Comparison of ENCODE assay signal across 11 mouse cellular contexts in genomic region chr17:45169257-45169994, GRCm38 (mm10).
DNase-seq lines count a peak whose midpoint lies in the region; ATAC-seq and TF ChIP-seq lines count a peak whose summit lies in the region.
"Had no signal": no experiment of that assay in that cellular context is flagged by ENCODE, and none has a peak within 500 bp of the region (broad histone marks: within the 10 kb centered on the region; RNA-seq: fewer than 3 reads in every experiment).

No protein-coding gene starts in this region.

- H3K9me3 ChIP-seq in embryonic facial prominence, embryonic 10.5 days = no peaks in the 10 kb centered on the region
- H3K9me3 ChIP-seq in forebrain, postnatal 0 days (ENCODE audit: low read length) = no peaks in the 10 kb centered on the region
- no peaks in the 10 kb centered on the region for H3K9me3 ChIP-seq in neural tube, embryonic 15.5 days (replicated peaks)
- H3K9me3 ChIP-seq in liver, embryonic 11.5 days (ENCODE audit: control insufficient read depth, low read length) = no peaks in the 10 kb centered on the region

- H3K36me3 ChIP-seq in embryonic facial prominence, embryonic 10.5 days (replicated peaks) = no peaks in the 10 kb centered on the region
- no peaks in the 10 kb centered on the region for H3K36me3 ChIP-seq in forebrain, postnatal 0 days (ENCODE audit: insufficient read depth)
- H3K36me3 ChIP-seq in neural tube, embryonic 15.5 days = no peaks in the 10 kb centered on the region
- no peaks in the 10 kb centered on the region for H3K36me3 ChIP-seq in liver, embryonic 11.5 days (ENCODE audit: control insufficient read depth, insufficient read depth, low read length)

- no peak overlapping the region for H3K4me2 ChIP-seq in forebrain, postnatal 0 days (ENCODE audit: low read depth)
- H3K4me2 ChIP-seq in neural tube, embryonic 15.5 days = no peak overlapping the region
- H3K4me2 ChIP-seq in liver, embryonic 11.5 days = no peak overlapping the region

- no peak overlapping the region for H3K27ac ChIP-seq in embryonic facial prominence, embryonic 10.5 days (replicated peaks)
- H3K27ac ChIP-seq in forebrain, postnatal 0 days (ENCODE audit: low read depth, low read length) = peak overlapping the region; percentile 62
- H3K27ac ChIP-seq in neural tube, embryonic 15.5 days (replicated peaks) = 0 out of 2 replicates have a peak overlapping the region, but pooled peaks have one; percentile 9
- H3K27ac ChIP-seq in liver, embryonic 11.5 days (ENCODE audit: low read depth, low read length) = no peak overlapping the region
- H3K27ac ChIP-seq: heart, adult 2 months; kidney, postnatal 0 days had no signal

- no peak overlapping the region for H3K9ac ChIP-seq in forebrain, postnatal 0 days
- no peak overlapping the region for H3K9ac ChIP-seq in neural tube, embryonic 15.5 days (replicated peaks)
- no peak overlapping the region for H3K9ac ChIP-seq in liver, embryonic 11.5 days (ENCODE audit: low read depth, low read length)

- 66% methylated on average over 10 of the region's 10 CpGs for WGBS in embryonic facial prominence, embryonic 10.5 days
- 45% methylated on average over 10 of the region's 10 CpGs for WGBS in forebrain, postnatal 0 days
- 59% methylated on average over 10 of the region's 10 CpGs for WGBS in neural tube, embryonic 15.5 days
- 52% methylated on average over 10 of the region's 10 CpGs for WGBS in liver, embryonic 11.5 days

- peak; percentile 38 for DNase-seq in embryonic facial prominence, embryonic 10.5 days (ENCODE audit: low spot score)
- DNase-seq in forebrain, postnatal 0 days = peak; percentile 52
- DNase-seq in layer of hippocampus, postnatal 36 days = peak; percentile 24 to 44
- no peak for DNase-seq in adrenal gland, postnatal 10 days
- DNase-seq in heart, adult 18-20 months = no peak
- DNase-seq in liver, embryonic 11.5 days (ENCODE audit: low spot score) = no peak
- DNase-seq: cerebellum, adult 11-12 months; heart, adult 2 months had no signal

- no peak for TF ChIP-seq CTCF in forebrain, postnatal 0 days (IDR thresholded peaks at IDR 0.05; ENCODE audit: low read depth)

- H3K4me3 ChIP-seq in embryonic facial prominence, embryonic 10.5 days = no peak overlapping the region
- no peak overlapping the region for H3K4me3 ChIP-seq in forebrain, postnatal 0 days (ENCODE audit: low read depth, low read length)
- H3K4me3 ChIP-seq in neural tube, embryonic 15.5 days (replicated peaks) = no peak overlapping the region
- H3K4me3 ChIP-seq in liver, embryonic 11.5 days (ENCODE audit: low read depth, low read length) = no peak overlapping the region
- H3K4me3 ChIP-seq: heart, adult 2 months; megakaryocyte, embryonic 14.5 days had no signal

- peak; percentile 88 for ATAC-seq in forebrain, postnatal 0 days
- no peak for ATAC-seq in neural tube, embryonic 15.5 days (ENCODE audit: low FRiP score)
- ATAC-seq in liver, embryonic 11.5 days (replicated peaks; ENCODE audit: low FRiP score) = no peak

- H3K27me3 ChIP-seq in embryonic facial prominence, embryonic 10.5 days (replicated peaks; ENCODE audit: low read depth, poor library complexity, severe bottlenecking) = no peaks in the 10 kb centered on the region; the same call in 1 of the 2 replicates
- H3K27me3 ChIP-seq in forebrain, postnatal 0 days (ENCODE audit: insufficient read depth, low read length) = no peaks in the 10 kb centered on the region
- H3K27me3 ChIP-seq in neural tube, embryonic 15.5 days (replicated peaks) = no peaks in the 10 kb centered on the region
- H3K27me3 ChIP-seq in liver, embryonic 11.5 days (replicated peaks; ENCODE audit: control insufficient read depth, insufficient read depth, low read length) = no peaks in the 10 kb centered on the region

- peaks cover 28% of the 10 kb centered on the region for H3K4me1 ChIP-seq in embryonic facial prominence, embryonic 10.5 days
- H3K4me1 ChIP-seq in forebrain, postnatal 0 days (ENCODE audit: insufficient read depth) = no peaks in the 10 kb centered on the region
- peaks cover 18% of the 10 kb centered on the region for H3K4me1 ChIP-seq in neural tube, embryonic 15.5 days
- no peaks in the 10 kb centered on the region for H3K4me1 ChIP-seq in liver, embryonic 11.5 days (replicated peaks; ENCODE audit: control insufficient read depth, insufficient read depth, low read length)
- H3K4me1 ChIP-seq: megakaryocyte, embryonic 14.5 days had no signal

Comparison
In these comparisons a context has a peak if more than half of its experiments do, and no peak if none do; other contexts are left out.
1. DNase-seq: peak in embryonic facial prominence, embryonic 10.5 days (single experiment), forebrain, postnatal 0 days (single experiment) and layer of hippocampus, postnatal 36 days (2 of 2); none in adrenal gland, postnatal 10 days (single experiment), heart, adult 18-20 months (0 of 2) and liver, embryonic 11.5 days (single experiment).
2. H3K27ac ChIP-seq: peak in forebrain, postnatal 0 days (single experiment) and neural tube, embryonic 15.5 days (single experiment); none in embryonic facial prominence, embryonic 10.5 days (single experiment) and liver, embryonic 11.5 days (single experiment).